Mouse (Mus musculus): ENCODE measurements at regions not wholly inside any gene's neighbourhood (a gene's known extent, or its start where the extent isn't known, plus 50 kb on each side); places are given as distances from the start of the nearest gene placed in this dataset.

GRCm38 (mm10) chr12:26143411-26143810, 271.6 kb downstream of the Rnf144a start:
- in situ Hi-C loops (cut with MboI, MseI): no loop called here

GRCm38 (mm10) chr12:26130811-26131210, 284.2 kb downstream of the Rnf144a start:
- in situ Hi-C loops (cut with MboI, MseI): no loop called here

GRCm38 (mm10) chr12:26130011-26130410, 285.0 kb downstream of the Rnf144a start:
- in situ Hi-C loops (cut with MboI, MseI): no loop called here

- in situ Hi-C loops (cut with MboI, MseI): no loop called here
These were observed 285.5 kb downstream of the Rnf144a start for GRCm38 (mm10) chr12:26129511-26129910.

- in situ Hi-C loops (cut with MboI, MseI): no loop called here
These were observed 286.2 kb downstream of the Rnf144a start for GRCm38 (mm10) chr12:26128851-26129250.

GRCm38 (mm10) chr12:26126260-26126659, 288.8 kb downstream of the Rnf144a start:
- in situ Hi-C loops (cut with MboI, MseI): no loop called here

GRCm38 (mm10) chr12:26124211-26124610, 290.8 kb downstream of the Rnf144a start:
- in situ Hi-C loops (cut with MboI, MseI): no loop called here

- in situ Hi-C loops (cut with MboI, MseI): no loop called here
These were observed 299.6 kb downstream of the Rnf144a start for GRCm38 (mm10) chr12:26115339-26115912.

- in situ Hi-C loops (cut with MboI, MseI): no loop called here
These were observed 302.7 kb downstream of the Rnf144a start for GRCm38 (mm10) chr12:26112166-26113019.

- in situ Hi-C loops (cut with MboI, MseI): no loop called here
These were observed 305.2 kb downstream of the Rnf144a start for GRCm38 (mm10) chr12:26109866-26110265.

GRCm38 (mm10) chr12:26104372-26104771, 310.7 kb downstream of the Rnf144a start:
- in situ Hi-C loops (cut with MboI, MseI): no loop called here

GRCm38 (mm10) chr12:26102384-26102783, 312.7 kb downstream of the Rnf144a start:
- in situ Hi-C loops (cut with MboI, MseI): no loop called here

- in situ Hi-C loops (cut with MboI, MseI): no loop called here
These were observed 314.9 kb downstream of the Rnf144a start for GRCm38 (mm10) chr12:26100140-26100539.

- in situ Hi-C loops (cut with MboI, MseI): no loop called here
These were observed 315.9 kb downstream of the Rnf144a start for GRCm38 (mm10) chr12:26099176-26099575.

GRCm38 (mm10) chr12:26092311-26092710, 322.7 kb downstream of the Rnf144a start:
- in situ Hi-C loops (cut with MboI, MseI): no loop called here

GRCm38 (mm10) chr12:26091865-26092264, 323.2 kb downstream of the Rnf144a start:
- in situ Hi-C loops (cut with MboI, MseI): no loop called here

- in situ Hi-C loops (cut with MboI, MseI): loop anchor here (5.0 kb wide), 1 partner anchor 76 kb away; no protein-coding TSS in a partner anchor
These were observed 326.7 kb downstream of the Rnf144a start for GRCm38 (mm10) chr12:26088389-26088788.

GRCm38 (mm10) chr12:26086923-26087322, 328.1 kb downstream of the Rnf144a start:
- in situ Hi-C loops (cut with MboI, MseI): loop anchor here (5.0 kb wide), 1 partner anchor 75 kb away; no protein-coding TSS in a partner anchor

- in situ Hi-C loops (cut with MboI, MseI): loop anchor here (5.0 kb wide), 1 partner anchor 74 kb away; no protein-coding TSS in a partner anchor
These were observed 328.6 kb downstream of the Rnf144a start for GRCm38 (mm10) chr12:26086414-26086813.

- in situ Hi-C loops (cut with MboI, MseI): no loop called here
These were observed 335.9 kb downstream of the Rnf144a start for GRCm38 (mm10) chr12:26079061-26079625.

GRCm38 (mm10) chr12:26075638-26076254, 339.3 kb downstream of the Rnf144a start:
- in situ Hi-C loops (cut with MboI, MseI): no loop called here

GRCm38 (mm10) chr12:26072180-26072579, 342.9 kb downstream of the Rnf144a start:
- in situ Hi-C loops (cut with MboI, MseI): loop anchor here (5.0 kb wide), 2 partner anchors 45 to 200 kb away; no protein-coding TSS in a partner anchor

All from T-helper 1 cell (primary cell).